Mouse (Mus musculus): ENCODE data around the gene Armc6.

DNA sequence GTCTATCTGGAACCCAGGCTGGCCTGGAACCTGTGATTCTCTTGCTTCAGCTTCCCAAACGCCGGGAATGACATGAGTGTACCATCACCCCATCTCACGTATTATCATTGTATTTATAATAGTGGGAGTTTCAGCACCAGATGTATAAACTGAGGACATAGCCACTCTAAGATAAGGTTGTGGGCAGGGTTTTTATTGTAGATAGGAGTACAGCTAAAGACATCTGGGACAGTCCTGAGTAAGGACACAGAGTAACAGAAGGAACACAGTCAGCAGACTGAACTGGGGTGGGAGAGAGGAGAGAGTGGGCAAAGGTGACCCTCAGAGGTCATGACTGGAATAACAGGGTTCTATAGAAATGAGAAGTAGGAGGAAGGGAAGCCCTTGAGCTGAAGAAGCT lies 33.4 kb upstream of the Armc6 start:
- no peak for TF ChIP-seq POLR2A (IDR thresholded peaks at IDR 0.05; ENCODE audit: control insufficient read depth, extremely low read depth, insufficient read depth, low read length, poor library complexity)
- no peak for TF ChIP-seq CTCF (IDR thresholded peaks at IDR 0.05; ENCODE audit: borderline replicate concordance, control insufficient read depth, extremely low read depth, insufficient read depth, low read length, poor library complexity)
